Mouse (Mus musculus): Measurements from ENCODE around the gene Tcea2. TPM values are rescaled to one million over a fixed set of nuclear protein-coding genes. Genes with fewer than 3 reads are reported as not detected.
A peak's percentile ranks its signal among the peaks of the same experiment; 100 is the strongest.

Gene Tcea2
- total RNA-seq (2014; fragmentation: Nextera tagmentation) (25.2 and 27.0 TPM in 2 replicates), total RNA-seq (2017) (13.6 and 14.1 TPM in 2 replicates)

DNA sequence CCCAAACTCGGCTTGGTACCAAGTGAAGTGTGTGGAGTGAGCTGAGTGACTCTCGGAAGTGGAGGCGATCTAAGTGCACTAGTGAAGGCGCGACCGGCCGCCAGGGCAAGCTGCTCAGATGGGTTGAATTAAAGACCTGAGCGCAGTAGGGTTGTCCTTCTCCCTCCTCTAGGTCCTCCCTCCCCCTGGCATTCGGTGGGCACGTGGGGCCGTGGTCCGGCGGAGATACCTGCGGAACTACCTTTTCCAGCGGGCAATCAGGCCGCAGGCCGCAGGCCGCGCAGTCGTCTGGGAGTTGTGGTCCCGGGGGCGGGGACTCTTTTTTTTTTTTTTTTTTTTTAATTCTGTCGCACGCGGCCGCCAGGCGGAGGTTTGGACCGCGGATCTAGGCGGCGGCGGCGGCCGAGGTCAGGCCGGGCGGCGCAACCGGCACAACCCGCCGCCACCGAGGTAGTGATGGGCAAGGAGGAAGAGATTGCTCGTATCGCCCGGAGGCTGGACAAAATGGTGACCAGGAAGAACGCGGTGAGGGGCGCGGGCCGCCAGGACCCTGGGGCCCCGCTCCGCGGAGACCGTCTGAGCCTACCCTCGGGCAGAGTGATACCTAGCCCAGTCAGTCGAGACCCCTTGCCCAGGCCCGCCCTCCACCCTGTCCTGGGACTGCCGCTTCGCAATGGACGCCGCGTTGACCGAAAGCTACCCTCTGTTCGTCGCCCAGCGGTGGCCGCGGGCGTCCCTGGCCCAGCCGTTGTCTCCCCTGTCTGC is at the start of gene Tcea2:
TSS of gene Tcea2 (plus strand) at position 360 of the 765 bp plus-strand sequence.
- peak; percentile 29 for ATAC-seq (replicated peaks; ENCODE audit: poor library complexity, severe bottlenecking)

- ATAC-seq (replicated peaks; ENCODE audit: poor library complexity, severe bottlenecking), result no peak
Measured at GRCm38 (mm10) chr2:181632624-181633023, 47.5 kb upstream of the Tcea2 start.

DNA sequence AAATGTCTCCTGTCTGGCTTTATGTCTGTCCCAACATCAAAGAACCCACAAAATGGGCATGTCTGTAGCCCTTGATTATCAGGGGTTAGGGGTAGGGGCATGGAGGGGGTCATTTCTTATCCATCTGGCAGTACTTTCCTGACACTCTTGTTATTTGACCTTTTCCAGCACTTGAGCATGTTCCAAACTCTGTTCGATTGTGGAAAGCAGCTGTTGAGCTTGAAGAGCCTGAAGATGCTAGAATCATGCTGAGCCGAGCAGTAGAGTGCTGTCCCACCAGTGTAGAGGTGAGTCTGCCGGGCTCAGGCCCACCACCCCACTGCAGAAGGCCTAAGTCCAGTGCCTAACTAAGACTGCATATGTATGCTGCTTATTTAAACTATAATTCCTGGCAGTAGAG is 44.2 kb upstream of the Tcea2 start:
- no peak for ATAC-seq (replicated peaks; ENCODE audit: poor library complexity, severe bottlenecking)

DNA sequence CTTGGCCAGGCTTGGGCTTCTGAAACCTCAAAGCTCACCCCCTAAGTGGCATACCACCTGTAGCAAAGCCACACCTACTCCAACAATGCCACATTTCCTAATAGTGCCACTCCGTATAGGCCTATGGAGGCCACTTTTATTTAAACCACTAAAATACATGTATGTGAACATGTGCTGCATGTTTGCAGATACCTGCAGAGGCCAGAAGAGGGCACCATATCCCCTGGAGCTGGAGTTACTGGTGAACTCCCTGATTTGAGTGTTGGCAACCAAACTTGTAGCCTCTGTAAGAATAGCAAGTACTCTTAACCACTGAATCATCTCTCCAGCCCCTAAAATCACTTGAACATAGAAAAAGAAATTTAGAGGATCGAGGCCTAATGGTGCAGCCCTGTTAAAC is 35.7 kb upstream of the Tcea2 start:
- ATAC-seq (replicated peaks; ENCODE audit: poor library complexity, severe bottlenecking), result peak; percentile 89

- no peak for ATAC-seq (replicated peaks; ENCODE audit: poor library complexity, severe bottlenecking)
Measured at GRCm38 (mm10) chr2:181645666-181646065, 34.4 kb upstream of the Tcea2 start.

GRCm38 (mm10) chr2:181646626-181647472 is 33.3 kb upstream of the Tcea2 start:
- ATAC-seq (replicated peaks; ENCODE audit: poor library complexity, severe bottlenecking), result no peak

GRCm38 (mm10) chr2:181648926-181649325 is 31.2 kb upstream of the Tcea2 start:
- no peak for ATAC-seq (replicated peaks; ENCODE audit: poor library complexity, severe bottlenecking)

DNA sequence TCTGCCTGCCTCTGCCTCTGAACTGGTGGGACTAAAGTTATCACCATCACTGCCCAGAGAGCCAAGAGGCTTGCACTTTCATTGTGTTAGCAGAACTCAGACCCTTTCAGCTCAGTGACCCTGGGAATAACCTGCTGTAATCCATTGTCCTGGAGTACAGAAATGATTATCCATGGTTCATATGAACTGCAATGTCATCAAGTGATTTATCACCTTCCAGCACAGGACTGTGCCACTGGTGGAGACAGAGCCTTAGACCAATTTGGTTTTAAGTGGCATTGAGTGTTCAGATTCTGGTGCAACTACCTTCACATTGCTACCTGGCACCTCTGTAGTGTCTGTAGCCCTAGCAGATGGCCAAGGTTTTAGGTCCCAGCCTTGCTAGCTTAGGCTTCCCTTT is 27.0 kb upstream of the Tcea2 start:
- ATAC-seq (replicated peaks; ENCODE audit: poor library complexity, severe bottlenecking), result no peak

DNA sequence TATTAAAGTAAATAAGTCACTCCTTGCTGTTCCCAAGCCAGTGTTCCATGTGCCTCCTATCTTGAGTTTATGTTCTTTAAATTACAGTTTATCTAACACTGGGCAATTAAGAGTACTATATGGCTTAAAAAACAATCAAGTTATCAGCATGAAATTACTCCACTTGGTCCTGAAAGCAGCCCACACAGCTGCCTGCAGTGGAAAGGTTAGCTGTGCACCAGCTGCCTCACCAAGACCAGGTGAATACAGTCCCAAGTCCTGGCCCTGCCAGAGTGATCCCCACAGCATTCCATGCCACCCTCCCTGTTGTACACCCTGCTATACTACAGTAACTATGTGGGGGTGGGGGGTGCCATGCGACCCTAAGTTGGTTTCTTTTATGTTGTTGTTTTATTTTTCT is 26.6 kb upstream of the Tcea2 start:
- ATAC-seq (replicated peaks; ENCODE audit: poor library complexity, severe bottlenecking), result no peak

GRCm38 (mm10) chr2:181656734-181657133 is 23.4 kb upstream of the Tcea2 start, which contains the start of gene Gm29797:
Gene Gm29797 (plus strand): TSS chr2:181657034.
- no peak for ATAC-seq (replicated peaks; ENCODE audit: poor library complexity, severe bottlenecking)

DNA sequence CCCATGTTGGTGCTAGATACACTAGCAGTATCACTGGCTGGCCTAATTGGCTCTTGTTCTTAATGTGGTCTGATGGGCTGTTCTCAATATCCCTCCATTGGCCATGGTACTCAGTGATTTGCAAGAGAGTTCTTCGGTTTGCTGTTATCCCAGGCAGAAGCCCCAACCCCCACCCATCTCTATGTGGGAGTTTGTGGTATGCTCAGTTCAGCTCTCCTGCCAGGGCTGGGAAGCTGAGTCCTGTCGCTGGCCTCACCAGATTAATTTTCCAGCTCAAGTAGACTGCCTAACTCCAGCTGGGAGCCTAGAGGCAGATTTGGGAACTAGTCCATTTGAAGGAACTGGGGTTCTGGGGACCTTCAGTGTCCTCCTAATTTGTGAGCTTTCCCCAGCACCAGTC is 22.7 kb upstream of the Tcea2 start:
- ATAC-seq (replicated peaks; ENCODE audit: poor library complexity, severe bottlenecking), result no peak

GRCm38 (mm10) chr2:181658528-181658927 is 21.6 kb upstream of the Tcea2 start:
- ATAC-seq (replicated peaks; ENCODE audit: poor library complexity, severe bottlenecking), result no peak

DNA sequence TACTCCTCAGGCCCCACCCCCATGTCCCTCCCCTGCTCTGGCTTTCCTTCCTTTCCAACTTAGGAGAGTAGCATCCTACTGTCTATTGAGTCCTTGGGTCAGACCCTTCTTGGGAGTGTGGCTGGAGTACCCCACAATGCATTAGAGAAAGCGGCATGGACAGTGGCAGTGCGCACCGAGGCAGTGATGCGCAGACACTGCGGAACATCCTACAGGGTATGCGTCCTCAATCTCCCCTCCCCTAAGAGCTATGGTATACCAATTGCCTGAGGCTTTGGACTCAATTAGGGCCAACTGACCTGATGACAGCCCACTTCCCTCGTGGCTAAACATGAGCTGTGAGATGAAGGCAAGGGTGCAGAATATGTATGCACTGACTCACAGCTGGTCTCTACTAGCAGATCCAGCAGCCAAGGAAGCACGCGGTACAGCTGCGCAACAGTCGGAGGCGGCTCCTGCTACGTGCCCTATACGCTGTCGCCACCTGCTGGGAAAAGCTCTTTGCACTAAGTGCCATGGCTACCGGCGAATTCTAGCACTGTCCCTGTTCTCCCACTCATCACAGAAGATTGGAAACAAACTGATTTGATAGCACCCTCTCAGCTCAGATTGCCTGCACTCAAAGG is 21.1 kb upstream of the Tcea2 start:
- ATAC-seq (replicated peaks; ENCODE audit: poor library complexity, severe bottlenecking), result peak; percentile 78

GRCm38 (mm10) chr2:181659609-181660055 is 20.5 kb upstream of the Tcea2 start:
- peak; percentile 82 for ATAC-seq (replicated peaks; ENCODE audit: poor library complexity, severe bottlenecking)

DNA sequence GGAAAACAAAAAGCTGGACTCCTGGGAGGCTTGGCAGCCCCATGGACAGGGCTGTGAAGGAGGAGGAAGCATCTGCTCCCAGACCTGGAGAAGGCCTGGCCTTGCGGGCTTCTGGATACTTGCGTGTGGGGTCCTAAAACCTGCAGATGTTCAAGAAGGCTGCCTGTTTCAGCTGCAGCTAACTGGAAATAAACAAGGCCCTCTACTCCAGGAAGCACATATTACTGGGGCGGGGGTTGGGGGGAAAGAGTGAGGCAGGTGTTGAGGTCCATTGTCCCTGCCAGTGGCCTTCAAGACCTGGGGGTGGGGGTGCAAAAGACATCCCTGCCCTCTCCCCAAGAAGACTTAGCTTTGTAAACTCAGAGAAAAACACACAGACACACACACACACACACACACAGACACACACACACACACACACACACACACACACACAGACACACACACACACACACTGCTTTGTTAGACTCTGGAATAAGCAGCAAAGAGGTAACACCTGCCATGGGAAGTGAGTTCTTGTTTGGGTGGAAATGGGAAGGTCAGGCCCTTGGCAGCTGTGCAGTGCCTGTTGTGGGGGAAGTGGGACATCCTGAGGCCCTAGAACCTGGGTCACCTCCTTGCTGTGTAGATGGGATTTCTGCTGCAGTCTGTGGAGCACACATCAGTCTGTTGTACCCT is 17.4 kb upstream of the Tcea2 start:
- ATAC-seq (replicated peaks; ENCODE audit: poor library complexity, severe bottlenecking), result no peak

DNA sequence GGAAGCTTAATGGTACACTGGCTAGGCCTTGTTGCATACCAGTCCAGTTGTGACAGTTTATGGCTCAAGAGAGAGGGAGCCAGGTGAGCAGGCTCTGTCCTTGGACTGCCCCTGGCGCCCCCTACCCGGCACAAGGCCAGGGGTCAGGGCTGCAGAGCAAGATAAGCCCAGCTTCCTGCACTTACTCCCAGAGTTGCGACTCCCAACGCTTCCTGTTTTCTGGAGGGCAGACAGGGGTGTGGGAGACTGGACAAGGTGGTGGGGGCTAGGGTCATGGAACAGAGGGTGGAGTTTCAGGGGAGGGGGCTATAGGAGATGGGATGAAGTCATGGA is 16.8 kb upstream of the Tcea2 start:
- no peak for ATAC-seq (replicated peaks; ENCODE audit: poor library complexity, severe bottlenecking)

GRCm38 (mm10) chr2:181670285-181670912 is 9.7 kb upstream of the Tcea2 start:
- peak; percentile 73 for ATAC-seq (replicated peaks; ENCODE audit: poor library complexity, severe bottlenecking)

- no peak for ATAC-seq (replicated peaks; ENCODE audit: poor library complexity, severe bottlenecking)
Measured at GRCm38 (mm10) chr2:181670913-181671311, 9.2 kb upstream of the Tcea2 start.

- ATAC-seq (replicated peaks; ENCODE audit: poor library complexity, severe bottlenecking), result peak; percentile 4; the same call in 1 of the 2 replicates
Measured at GRCm38 (mm10) chr2:181671326-181671725, 8.8 kb upstream of the Tcea2 start, which contains the start of gene Sox18. Gene Sox18 (minus strand): TSS chr2:181671640.

DNA sequence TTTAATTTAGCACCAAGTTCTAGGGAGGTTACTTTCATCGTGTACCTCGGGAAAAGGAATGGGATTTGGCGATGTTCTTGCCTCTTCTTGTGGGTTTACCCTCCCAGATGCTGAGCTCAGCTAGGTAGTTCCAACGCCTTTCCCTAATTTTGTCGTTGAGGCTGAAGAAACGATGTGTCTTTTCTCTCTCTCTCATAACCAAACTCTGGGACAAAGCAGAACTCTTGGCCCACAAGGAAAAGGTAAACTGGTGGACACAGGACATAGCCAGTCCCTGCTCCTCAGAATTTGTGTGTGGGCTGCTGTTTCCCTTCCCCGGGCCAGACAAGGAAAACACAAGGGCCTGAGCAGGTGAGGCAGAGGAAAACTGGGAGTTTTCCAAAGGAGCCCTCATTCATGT is 8.1 kb upstream of the Tcea2 start:
- no peak for ATAC-seq (replicated peaks; ENCODE audit: poor library complexity, severe bottlenecking)
